Mouse (Mus musculus) spleen, adult 18-20 months (tissue): ENCODE results near the gene Dhrs2.
A peak's percentile ranks its signal among the peaks of the same experiment; 100 is the strongest.

Source experiments
- DNase-seq, 2 experiments: peaks; one replicate each; pipeline ENCODE4 v3.0.0; 2022; ENCODE audit warnings: mixed read lengths in 2 of 2

Gene Dhrs2

GRCm38 (mm10) chr14:55253580-55253979 is 31.8 kb downstream of the Dhrs2 start:
- no peak for DNase-seq

GRCm38 (mm10) chr14:55255443-55255842 is 33.6 kb downstream of the Dhrs2 start:
- DNase-seq, result no peak

DNA sequence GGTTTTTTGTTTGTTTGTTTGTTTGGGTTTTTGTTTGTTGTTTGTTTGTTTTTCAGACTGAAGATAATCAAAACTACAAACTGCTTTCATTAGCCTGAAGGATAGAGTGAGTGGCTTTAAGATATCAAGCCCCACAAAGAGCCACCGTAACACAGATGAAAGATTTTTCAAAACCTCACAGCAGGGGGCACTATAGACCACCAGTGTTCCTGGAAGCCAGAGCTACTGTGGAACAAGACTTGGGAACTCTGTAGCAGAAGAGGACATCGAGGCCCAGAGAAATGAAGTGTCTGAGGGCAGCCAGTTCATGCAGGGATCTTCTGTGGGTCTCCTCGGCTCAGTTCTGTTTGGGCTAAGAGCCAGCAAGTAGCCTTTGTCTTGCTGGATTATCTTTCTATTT is 49.4 kb downstream of the Dhrs2 start:
- DNase-seq, result peak in 1 of 2 experiments; percentile 4

DNA sequence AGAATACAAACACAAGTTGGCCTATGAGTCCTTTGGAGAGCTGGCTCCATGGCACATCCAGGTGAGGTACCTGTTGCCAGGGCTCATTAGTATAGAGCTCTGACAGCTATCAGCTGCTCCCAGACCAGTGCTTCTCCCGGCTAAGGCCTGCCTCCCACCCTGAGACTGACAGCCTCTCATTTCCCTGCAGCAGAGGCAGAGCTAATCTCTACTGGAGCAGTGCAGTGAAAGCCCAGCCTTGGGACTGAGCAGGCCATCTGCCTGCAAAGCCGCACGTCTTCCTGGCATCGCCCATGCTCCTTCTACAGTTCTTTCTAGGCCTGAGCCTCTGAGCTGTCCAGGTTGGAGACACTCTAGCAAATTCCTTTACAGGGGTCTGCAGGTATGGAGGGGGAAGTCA is 51.2 kb downstream of the Dhrs2 start:
- no peak for DNase-seq

DNA sequence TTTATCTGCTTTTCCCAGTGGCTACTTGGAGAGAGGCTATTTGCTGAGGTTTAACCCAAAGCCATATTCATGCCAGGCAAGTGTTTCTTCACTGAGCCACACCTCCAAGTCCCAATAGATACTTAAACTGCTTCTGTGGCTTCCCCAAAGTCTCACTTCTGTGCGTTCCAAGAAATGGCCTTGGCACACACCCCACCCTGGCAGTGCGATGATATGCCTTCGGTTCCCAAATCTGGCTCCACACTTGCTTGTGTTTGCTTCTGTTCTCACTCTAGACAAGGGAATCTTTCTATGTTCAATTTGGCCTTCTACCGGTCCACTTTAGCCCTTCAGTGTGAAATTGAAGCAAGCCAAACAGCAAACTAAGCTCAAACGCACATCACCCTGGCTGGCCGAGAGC is 53.0 kb downstream of the Dhrs2 start:
- no peak for DNase-seq

GRCm38 (mm10) chr14:55279322-55280069 is 57.7 kb downstream of the Dhrs2 start:
- no peak for DNase-seq
